Mouse (Mus musculus) cerebellum, postnatal 36 days (tissue): ENCODE data around the gene Selenbp2.
"Not testable (repeated sequence)": the region's sequence is repeated elsewhere in the genome, so short reads cannot be mapped to it uniquely, and the experiment has no call there.

ENCODE experiments used
- DNase-seq, 2 experiments: peaks; one replicate each; pipeline ENCODE4 v3.0.0; 2021 to 2022; ENCODE audit warnings: mixed read lengths in 2 of 2

Selenbp2 gene

DNA sequence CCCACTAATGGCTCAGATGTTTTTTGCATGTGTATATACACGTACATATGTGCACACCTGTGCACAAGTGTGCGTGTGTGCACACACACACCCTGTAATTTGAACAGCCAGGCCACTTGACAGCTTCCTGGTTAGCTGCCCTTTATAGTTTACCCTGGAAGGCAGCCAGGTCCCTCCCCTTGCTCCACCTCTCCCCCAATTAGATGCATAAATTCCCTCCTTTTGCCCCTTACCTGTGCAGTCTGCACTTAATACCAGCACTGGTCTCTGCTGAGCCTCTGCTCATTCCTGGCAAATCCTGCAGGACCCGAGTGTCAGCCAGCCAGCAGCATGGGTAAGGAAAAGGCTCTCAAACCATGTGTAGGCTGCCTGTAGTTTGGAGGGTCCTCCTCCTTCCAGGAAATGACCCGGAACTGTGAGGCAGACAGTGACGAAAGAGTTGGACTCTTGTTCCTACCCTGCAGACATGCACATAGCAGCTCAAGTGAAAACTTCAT, at the start of gene Selenbp2:
TSS of gene Selenbp2 (plus strand) at position 228 of the 497 bp plus-strand sequence.
- DNase-seq: no peak

DNA sequence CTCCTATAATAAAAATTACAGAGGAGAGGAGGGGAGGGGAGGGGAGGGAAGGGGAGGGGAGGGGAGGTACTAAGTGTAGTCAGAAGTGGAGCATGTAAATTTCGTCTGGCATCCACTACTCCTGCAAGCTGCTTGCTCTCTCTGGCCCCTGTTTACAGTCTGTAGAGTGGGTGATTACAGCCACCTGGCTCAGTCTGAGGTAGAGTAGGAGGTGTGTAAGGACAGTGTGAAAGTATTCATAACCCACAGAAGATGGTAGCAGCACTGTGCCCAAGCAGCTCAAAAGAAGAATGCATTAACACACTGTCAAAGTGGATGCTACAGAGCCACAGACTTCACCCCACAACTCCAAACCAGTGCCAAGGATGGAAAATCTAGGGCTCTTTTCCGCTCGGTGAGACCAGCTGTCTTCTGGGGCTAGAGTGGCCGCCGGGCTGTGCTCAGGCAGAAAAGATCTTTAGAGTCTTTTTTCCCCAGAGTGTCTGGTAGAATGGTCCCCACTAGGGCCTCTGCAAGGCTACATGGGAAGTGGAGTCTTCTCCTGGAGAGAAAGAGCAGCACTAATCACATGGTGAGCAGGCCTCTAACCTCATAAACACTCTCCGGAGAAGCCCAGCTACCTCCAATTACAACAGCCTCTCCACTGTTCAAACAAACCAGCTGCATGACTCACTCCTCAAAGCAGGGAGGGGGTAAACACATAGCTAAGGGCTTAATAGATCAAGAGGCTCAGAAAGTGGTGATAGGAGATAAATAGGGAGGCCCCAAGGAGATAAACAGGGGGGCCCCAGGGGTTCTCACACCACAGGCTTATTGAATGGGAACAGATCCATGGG, 44.4 kb upstream of the Selenbp2 start:
- no peak for DNase-seq

DNA sequence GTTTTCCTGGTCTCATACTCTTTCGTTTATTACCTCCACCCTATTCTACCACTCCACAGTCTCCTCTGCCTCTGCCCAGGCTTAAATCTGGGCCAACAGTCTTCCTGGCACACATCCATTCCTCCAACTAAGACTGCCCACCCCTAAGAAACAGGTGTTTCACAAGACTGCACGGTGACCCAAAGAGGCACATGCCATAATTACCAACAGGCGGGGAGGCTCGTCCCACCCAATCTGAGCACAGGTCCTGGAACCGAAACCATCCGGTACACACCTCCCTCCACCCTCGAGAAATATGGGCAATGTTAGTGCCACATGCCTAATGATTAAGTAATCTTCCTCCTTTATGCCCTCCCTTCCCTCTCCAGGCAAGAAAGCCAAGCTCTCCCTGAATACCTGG, 42.9 kb upstream of the Selenbp2 start:
- no peak for DNase-seq

DNA sequence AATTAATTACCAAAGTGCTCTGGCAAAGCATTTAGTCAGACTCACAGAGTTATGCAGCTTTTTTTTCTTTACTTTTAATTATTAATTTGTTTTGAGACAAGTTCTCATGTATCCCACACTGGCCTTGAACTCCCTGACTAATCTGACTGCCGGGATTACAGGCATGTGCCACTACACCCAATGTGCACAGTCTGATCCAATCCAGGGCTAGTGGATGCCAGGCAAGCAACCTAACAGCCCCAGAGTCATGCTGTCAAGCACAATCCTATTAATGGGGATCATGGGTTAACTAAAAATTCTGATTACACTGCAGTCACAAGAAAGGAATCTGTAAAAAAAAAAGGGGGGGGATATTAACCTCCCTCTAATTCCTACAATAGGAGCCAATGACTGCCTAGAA, 39.4 kb upstream of the Selenbp2 start:
- not testable (repeated sequence) for DNase-seq

DNA sequence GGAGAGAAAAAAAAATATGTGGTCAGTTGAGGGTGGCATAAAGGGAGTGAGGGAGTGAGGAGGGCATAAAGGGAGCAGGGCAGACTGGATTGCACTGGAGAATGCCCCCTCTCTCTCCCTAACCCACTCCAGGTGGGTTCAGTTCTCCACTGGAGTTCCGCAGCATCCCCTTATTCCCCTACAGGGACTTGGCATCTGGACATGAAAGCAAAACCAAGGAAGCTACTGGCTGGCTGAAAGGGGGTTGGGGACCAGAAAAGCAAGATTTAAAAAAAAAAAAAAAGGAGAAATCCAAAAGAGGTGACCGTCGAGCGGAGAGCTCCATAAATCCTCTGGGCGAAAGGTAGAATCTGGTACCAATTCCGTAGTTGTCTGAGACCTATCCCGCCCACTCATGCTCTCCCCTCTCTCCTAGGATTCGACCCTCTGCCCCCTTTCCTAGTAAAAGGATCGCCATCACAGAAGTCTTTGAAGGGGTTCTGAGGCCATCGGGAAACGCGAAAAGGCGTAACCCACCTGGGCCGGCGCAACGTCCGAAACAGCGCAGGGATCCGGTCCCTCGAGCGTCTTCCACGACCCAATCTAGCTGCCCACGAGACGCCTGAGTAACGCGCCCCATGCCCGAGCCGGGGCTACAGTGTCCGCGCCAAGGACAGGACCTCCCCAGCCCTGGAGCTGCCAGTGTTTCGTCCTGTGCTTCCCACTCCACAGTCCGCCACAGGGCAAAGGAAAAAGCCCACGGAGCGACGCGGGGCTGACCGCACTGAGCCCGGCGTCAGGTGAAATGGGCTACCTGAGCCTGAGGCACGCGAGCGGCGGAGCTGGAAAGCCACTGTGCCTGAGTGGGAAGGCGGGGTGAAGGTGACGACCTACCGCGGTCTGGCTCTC, 35.3 kb upstream of the Selenbp2 start:
- DNase-seq: not testable (repeated sequence)

DNA sequence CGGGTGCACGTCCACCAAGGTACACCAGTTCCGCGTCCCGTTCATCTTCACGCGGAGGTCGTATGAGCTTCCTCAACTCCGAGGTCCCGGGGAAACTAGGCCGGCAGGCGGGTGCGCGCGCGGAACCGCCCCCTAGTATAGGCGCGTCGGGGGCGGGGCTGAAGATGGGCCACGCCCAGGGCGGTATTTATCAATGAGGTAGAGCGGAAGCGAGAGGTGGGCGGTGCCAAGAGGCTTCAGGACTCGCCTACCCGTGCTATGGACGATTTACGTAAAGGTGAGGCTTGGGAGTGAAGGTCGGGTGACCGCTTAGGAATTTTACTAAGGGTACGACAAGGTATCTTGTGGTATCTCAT, 34.6 kb upstream of the Selenbp2 start, which contains the start of gene Tuft1:
TSS of gene Tuft1 (minus strand) at position 133 of the 356 bp plus-strand sequence.
- peak; percentile 45 to 59 for DNase-seq

DNA sequence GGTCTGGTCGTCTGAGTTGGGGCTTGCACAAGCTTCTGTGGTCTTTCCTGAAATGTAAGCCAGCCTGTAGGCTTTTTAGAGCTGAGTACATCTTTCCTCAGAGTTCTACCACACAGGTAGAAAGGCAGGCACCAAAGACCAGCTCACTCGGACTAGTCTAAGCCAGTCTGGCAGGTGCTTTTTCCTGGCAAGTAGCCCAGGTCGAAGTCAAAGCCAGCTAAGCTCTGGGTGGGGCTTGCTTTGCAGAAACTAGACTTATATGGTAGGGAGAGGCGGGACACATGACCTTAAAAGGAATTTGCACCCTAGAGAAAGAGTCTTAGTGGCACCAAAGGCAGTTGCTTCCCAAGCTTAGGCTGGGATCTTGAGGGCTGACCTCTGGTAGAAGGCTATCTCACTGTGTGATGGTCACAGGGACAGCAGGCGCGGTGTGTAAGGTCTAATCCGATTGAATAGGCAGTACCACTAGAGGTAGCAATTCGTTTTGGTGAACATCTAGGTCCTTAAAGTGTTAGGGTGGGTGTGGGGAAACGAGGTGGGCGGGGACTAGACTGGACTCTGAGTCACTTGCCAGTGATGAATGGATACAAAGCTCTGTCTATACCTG, 34.1 kb upstream of the Selenbp2 start:
- DNase-seq: peak; percentile 7 to 8

DNA sequence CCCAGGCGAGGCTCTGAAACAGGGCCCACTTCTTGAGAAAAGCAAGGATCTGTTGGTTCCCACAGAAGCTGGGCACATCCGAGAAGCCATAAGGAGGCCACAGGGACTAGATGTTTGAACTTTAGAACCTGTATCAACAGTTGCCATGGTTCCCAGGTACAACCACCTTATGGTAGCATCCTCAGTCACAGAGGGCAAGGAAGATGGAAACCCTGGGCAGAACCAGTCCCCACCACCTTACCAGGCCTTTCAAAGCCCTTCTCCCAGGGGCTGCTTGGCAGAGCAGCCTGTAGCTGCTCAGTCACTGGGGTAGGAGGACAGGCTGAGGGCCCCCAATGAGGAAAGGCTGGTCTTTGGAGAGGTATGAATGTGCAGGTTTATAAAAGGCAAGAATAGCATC, 32.5 kb upstream of the Selenbp2 start:
- DNase-seq: not testable (repeated sequence)

DNA sequence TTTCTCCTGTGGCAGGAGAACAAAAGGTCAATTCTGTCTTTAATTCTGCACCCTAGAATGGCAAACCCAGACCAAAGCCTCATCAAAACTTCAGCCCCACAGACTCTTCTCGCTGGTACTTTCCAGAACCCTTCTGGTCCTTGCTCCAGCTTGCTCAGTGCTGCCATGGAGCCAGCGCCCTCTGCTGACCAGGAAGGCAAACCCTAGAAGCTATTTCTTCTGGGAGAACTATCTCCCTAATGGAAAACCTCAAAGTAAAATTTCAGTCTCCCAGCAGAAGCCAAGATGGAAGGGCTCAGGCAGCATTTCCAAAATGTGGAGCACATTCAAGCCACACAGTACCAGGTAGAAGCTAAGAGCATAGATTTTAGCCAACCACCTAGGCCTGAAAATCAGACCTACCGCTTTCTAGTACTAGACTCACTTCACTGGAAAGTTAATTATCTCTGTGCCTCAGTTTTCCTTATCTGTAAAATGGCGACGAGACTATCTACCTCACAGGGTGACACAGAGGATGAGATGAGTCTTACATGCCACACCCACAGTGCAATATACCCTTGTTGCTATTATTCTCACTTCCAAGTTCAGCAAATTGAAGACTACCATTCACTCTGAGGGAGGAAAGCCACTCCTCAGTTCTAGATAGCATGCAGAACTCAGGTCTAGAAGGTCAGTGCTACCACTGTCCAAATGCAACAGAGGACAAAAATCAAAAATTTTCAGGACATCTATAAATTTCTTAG, 28.1 kb upstream of the Selenbp2 start:
- not testable (repeated sequence) for DNase-seq

DNA sequence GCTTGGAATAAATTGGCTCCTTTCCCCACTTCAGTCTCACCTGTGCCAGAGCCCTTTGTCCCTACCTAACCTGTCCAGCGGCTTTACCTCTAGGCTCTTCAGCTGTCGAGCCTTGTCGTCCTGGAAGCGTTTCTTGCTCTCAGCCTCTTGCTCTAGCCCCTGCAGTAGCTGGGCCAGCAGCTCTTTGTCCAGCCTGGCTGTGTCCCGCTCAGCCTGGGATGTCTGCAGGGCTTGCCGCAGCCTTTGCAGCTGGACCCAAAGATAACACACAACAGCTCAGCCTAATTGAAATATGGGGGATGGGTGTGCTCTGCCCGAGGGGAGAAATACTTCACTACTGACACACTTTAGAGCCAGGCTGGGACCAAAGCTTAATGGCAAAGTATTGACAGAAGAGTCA, 27.5 kb upstream of the Selenbp2 start:
- DNase-seq: not testable (repeated sequence)

DNA sequence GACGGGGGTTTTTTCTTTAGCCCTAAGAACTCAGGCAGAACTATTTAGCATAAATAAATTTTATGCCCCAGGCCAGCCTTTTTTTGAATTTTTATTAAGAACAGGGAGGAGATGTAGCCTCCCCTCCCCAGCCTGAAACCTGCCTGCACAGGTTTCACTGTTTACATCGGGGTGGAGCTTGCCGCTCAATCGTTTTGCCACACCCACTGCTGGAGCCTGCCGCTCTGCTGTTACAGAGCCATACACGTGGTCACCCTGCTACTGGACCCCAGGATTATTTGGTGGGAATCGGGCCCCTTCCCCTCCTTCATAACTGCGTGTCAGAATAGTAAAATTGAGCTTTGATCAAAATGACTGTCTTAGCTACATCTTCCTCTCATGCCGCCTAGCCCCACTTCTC, 18.3 kb upstream of the Selenbp2 start:
- DNase-seq: not testable (repeated sequence)

DNA sequence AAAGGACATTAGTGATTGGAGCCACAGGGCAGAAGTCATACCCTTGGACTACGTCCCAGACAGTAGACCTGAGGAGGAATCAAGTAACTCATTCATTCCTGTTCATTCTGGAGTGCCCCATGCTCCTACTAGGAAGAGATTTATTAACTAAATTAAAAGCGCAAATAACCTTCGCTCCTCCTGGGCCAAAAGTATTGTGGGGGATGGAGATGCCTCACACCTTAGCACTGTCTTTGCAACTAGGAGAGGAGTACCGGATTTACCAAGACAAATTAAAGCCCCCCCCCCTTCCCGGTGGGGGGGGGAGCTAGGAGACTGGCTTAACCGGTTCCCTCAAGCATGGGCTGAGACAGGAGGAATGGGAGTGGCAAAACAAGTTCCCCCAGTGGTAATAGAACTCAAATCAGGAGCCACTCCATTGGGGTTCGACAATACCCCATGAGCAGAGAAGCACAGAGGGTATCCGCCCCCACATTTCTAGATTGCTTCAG, 14.0 kb upstream of the Selenbp2 start:
- DNase-seq: no peak

DNA sequence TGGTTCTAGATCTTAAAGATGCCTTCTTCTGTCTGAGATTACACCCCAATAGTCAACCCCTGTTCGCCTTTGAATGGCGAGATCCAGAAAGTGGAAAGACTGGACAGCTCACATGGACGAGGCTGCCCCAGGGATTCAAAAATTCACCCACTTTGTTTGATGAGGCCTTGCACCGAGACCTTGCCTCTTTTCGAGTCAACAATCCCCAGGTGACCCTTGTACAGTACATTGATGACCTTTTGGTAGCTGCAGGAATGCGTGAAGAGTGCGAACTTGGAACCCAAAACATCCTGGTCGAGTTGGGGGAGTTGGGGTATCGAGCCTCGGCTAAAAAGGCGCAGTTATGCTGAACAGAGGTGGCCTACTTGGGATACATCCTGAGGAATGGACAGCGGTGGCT, 13.3 kb upstream of the Selenbp2 start:
- DNase-seq: not testable (repeated sequence)

DNA sequence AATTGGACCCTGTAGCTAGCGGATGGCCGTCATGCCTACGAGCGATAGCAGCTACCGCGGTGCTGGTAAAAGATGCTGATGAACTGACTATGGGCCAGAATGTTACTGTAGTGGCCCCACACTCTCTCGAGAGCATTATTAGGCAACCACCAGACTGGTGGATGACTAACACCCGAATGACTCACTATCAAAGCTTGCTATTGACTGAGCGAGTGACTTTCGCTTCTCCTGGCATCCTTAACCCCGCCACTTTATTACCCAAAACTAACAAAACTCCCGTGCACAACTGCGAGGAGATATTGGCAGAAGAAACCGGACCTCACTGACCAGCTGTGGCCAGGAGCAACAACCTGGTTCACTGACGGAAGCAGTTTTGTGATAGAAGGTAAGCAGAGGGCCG, 12.6 kb upstream of the Selenbp2 start:
- DNase-seq: no peak

DNA sequence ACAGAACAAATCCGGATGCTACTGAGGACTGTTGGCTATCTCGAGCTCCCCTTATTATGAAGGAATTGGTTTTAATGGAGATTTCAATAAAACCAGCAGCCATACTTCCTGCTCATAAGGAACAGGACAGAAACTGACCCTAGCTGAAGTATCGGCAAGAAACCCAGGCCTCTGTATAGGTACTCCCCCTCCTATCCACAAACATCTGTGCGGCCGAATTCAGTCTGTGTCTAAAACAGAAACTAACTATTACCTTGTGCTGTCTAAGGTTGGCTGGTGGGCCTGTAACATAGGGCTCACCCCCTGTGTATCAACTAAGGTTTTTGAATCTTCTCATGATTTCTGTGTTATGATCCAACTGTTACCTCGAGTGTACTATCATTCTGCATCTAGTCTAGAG, 9.7 kb upstream of the Selenbp2 start:
- DNase-seq: no peak

DNA sequence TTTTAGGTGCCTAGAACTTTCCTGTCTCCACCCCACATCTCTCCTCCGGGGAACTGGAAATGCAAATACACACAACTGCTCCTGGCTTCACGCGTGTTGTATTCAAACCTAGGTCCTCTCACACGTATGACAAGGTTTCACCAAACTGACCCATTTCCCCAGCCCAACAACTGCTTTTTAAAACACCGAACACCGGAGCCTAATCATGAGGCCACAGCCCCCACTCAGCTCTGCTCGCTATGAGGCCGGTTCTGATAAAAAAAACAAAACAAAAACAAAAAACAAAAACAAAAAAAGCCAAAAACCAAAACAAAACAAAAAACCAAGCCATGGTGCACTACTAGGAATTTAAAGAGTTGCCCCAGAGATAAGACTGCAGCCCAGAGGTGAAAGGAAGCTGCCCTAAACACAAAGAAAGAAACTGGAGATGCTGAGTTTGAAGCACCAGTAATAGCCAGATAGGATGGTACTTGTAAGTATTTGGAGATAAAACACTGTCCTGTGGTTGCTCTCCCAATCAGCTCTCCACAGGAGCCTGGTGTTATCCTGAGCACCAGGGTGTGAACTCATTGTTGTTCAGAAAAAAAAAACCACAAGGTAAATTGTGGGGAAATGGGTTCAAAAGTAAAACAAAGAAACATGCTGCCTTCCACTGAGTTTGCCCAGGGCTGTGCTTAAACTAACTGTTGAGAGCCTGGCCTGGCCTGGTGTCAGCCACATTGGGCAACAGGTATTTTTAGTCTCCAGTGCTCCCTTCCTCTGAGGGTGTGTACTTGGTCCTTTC, 7.2 kb upstream of the Selenbp2 start:
- not testable (repeated sequence) for DNase-seq

DNA sequence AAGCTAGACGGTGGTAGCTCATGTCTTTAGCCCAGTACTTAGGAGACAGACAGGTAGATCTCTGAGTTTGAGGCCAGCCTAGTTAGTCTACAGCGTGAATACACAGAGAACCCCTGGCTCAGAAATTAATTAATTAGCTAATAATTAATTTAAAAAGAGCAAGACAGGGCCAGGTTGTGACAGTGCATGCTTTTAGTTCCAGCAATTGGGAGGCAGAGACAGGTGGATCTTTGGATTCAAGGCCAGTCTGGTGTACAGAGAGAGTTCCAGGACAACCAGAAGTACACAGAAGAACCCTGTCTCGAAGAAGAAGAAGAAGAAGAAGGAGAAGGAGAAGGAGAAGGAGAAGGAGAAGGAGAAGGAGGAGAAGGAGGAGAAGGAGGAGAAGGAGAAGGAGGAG, 4.7 kb upstream of the Selenbp2 start:
- DNase-seq: not testable (repeated sequence)

DNA sequence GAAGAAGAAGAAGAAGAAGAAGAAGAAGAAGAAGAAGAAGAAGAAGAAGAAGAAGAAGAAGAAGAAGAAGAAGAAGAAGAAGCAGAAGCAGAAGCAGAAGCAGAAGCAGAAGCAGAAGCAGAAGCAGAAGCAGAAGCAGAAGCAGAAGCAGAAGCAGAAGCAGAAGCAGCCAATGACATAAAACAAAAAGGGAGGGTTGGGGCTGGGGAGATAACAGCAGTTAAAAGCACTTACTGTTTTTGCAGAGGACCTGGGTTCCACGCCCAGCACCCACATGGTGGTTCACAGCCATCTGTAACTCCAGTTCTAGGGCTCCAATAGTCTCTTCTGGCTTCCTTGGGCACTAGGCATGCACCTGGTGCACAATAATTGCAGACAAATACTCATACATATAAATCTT, 4.2 kb upstream of the Selenbp2 start:
- DNase-seq: not testable (repeated sequence)

DNA sequence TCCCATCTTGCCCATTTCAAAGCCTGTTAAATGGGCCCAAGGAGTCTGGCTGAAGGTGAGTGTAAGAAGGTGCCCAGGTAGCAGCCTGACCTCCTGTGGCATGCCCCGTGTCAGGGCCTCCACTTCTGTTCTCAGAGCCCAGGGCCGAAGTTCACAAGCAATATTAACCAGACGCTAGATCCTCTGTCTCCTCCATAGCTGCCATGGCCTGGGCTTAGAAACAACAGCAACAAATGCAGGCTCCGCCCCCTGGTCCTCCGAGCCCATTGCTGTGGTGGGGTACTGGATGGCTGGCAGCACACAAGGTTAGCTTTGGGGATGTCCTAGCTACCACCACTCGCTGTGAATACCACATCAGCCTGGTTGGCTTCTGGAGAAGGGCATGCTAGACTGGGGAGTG, 3.2 kb upstream of the Selenbp2 start:
- not testable (repeated sequence) for DNase-seq

DNA sequence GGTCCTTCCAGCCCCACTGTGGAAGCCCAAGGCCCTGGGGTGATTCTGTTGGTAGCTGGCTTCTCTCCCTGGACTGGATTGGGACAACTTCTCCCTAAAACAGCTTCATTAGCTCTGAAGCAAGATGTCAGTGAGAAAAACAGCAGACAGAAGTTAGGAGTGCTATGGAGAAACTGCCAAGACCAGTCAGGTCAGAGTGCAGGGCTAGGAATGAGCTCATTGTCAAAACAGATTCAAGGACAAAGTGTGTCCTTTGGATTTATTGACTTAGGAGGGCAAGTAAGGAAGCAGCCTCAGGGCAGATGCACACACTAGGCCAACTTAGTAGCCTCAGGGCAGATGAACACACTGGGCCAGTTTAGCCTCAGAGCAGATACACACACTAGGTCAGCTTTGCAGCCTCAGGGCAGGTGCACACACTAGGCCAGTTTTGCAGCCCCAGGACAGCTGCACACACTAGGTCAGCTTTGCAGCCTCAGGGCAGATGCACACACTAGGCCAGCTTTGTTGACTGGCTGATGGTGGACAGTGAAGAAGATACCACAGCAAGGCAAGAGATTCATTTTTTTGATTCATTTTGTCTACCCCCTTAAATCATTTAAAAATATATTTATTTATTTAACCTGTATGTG, 2.6 kb upstream of the Selenbp2 start:
- no peak for DNase-seq

DNA sequence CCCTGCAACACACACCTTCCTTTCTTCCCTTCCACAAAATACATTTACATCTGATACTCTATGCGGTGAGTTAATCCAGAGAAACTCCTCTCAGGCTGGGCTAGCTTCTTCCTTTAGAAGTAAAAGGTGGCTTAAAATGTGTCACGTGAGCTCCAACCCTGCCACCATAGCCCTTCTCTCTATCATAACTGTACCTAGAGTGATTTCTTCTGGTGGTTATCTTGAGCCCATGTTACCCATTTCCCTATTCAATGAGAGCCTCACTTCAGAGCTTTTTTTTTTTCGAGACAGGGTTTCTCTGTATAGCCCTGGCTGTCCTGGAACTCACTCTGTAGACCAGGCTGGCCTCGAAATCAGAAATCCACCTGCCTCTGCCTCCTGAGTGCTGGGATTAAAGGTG, 1.7 kb upstream of the Selenbp2 start:
- DNase-seq: not testable (repeated sequence)
